Mouse (Mus musculus): ENCODE results near the gene Map3k6. TPM values are rescaled to one million over a fixed set of nuclear protein-coding genes. Genes with fewer than 3 reads are reported as not detected.

The Map3k6 gene
- polyA plus RNA-seq, 1 experiment from 2014 or later: 1.9 TPM

DNA sequence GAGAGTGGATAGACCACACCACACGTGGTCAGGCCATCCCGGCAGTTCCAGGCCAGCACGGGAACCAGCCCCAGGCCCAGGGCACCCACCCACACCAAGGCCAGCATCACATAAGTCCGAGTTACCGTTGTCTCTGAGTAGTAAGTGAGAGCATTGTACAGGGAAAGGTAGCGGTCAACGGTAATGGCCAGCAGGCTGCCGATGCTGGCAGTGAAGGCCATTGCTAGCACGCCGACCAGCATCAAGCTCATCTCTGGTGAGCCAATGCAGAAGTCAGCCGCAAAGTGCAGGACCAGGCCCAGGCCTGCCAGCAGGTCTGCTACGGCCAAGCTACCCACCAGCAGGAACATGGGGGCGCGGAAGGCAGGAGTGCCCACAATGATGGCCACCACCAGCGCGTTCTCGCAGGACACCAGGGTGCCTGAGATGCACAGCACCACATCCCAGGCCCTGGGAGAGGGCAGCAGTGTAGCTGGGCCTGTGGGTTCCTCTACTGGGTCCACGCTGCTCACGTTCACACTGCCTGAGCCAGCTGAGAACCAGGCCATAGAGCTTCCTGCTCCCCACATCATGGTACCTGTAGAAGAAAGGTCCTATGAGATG is 29.7 kb upstream of the Map3k6 start:
- DNase-seq (no peak), ATAC-seq (ENCODE audit: low FRiP score, low TSS enrichment) (no peak)
- WGBS: 94% methylated on average over 19 of the region's 19 CpGs
- no peaks in the 10 kb centered on the region for H3K36me3 ChIP-seq (ENCODE audit: control insufficient read depth, insufficient read depth, low read length)
- H3K27ac ChIP-seq (replicated peaks; ENCODE audit: low read depth, low read length): no peak overlapping the region
- H3K4me2 ChIP-seq (ENCODE audit: low read length): no peak overlapping the region
- peaks cover 24% of the 10 kb centered on the region for H3K27me3 ChIP-seq (ENCODE audit: control insufficient read depth, insufficient read depth, low read length)
- peaks cover 18% of the 10 kb centered on the region; the same call in 1 of the 2 replicates for H3K4me1 ChIP-seq (ENCODE audit: control insufficient read depth, insufficient read depth, low read length)
- H3K9me3 ChIP-seq (ENCODE audit: control insufficient read depth, low read length): no peaks in the 10 kb centered on the region
- no peak overlapping the region for H3K4me3 ChIP-seq (replicated peaks; ENCODE audit: low read depth, low read length)
- no peak overlapping the region for H3K9ac ChIP-seq (replicated peaks; ENCODE audit: low read length)

DNA sequence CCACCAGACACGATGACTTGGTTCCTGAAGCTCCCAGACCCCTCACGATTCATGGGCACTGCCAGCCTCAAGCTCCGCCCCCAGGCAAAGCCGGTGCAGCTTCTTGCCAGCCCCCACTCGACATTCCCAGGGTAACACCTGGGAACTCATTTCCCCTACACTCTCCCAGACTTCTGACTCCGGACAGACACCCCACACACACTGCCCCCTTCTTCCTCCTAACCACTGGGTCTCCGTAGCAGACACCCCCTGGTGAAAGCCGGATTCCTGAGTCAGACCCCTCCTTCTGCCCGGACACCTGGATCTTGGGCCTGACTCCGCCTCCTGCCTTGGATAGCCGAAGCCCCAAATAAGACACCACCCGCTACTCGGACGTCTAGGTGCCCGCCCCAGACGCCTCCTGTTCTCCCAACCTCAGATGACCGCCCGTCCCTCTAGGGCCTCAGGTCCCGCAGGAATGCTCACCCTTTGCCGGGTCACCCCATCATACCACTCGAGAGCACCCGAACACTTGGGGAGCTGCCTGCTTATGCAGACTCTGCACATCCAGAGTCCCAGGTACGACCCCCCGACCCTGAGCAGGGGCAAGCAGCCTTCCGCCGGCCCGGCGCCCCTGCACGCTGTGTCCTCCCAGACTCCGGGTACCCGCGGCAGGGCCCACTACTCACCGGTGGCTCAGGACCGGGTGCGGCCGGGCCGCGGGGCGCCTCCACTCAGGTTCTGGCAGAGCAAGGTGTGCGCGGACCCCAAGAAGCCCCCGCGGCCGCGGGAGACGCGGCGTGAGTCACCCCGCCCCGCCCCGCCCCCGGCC is 28.7 kb upstream of the Map3k6 start, which contains the start of the genes Cd164l2 and Gpr3:
Gene Cd164l2 (plus strand): TSS at position 381 of the 811 bp plus-strand sequence.
Gene Gpr3 (minus strand): TSS at position 786 of the 811 bp plus-strand sequence.
- H3K9ac ChIP-seq (replicated peaks; ENCODE audit: low read length): peak within 1 kb of the TSS; percentile 57
- H3K4me3 ChIP-seq (replicated peaks; ENCODE audit: low read depth, low read length): peak within 1 kb of the TSS; percentile 64

DNA sequence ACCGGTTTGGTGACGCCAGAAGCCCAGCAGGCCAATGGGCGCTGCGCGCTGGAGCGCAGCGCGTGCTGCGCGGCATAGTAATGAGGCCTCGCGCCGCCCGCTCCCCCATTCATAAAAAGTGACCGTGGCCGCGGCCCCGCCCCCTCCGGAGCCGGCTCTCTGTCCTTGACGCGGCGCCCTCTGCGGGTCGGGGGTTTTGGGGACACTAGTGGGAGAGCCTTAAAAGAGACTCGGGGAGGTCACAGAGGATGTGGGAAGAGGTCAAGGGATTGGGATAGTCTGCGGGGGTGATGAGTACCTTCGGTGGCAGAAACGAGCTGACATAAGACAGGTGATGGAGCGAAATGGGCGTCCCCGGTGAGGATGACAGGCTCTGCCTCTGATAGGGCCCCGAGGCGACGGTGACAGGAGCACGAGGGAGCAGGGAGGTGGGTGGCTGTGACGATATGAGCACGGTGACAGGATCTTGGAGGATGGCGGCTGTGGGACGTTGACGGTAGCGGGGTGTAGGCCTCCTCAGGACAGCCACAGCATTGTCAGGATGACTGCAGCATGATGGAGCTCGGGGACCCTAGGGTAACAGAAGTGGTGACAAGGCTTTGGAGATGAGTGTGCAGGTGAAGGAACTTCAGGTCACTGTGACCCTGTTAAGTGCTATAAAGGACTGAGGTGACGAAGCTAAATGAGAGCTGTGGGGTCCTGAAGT is 27.9 kb upstream of the Map3k6 start:
- no peaks in the 10 kb centered on the region for H3K36me3 ChIP-seq (ENCODE audit: control insufficient read depth, insufficient read depth, low read length)
- no peak overlapping the region for H3K27ac ChIP-seq (replicated peaks; ENCODE audit: low read depth, low read length)
- peak overlapping the region; percentile 64 for H3K4me3 ChIP-seq (replicated peaks; ENCODE audit: low read depth, low read length)
- peaks cover 24% of the 10 kb centered on the region for H3K27me3 ChIP-seq (ENCODE audit: control insufficient read depth, insufficient read depth, low read length)
- peak; percentile 88 for ATAC-seq (ENCODE audit: low FRiP score, low TSS enrichment)
- H3K4me2 ChIP-seq (ENCODE audit: low read length): peak overlapping the region; percentile 97
- H3K9ac ChIP-seq (replicated peaks; ENCODE audit: low read length): peak overlapping the region; percentile 57
- DNase-seq: peak; percentile 92
- peaks cover 18% of the 10 kb centered on the region; the same call in 1 of the 2 replicates for H3K4me1 ChIP-seq (ENCODE audit: control insufficient read depth, insufficient read depth, low read length)
- no peaks in the 10 kb centered on the region for H3K9me3 ChIP-seq (ENCODE audit: control insufficient read depth, low read length)
- 1% methylated on average over 44 of the region's 44 CpGs for WGBS

More for the DNA sequence above, 28.7 kb upstream of the Map3k6 start, which contains the start of the genes Cd164l2 and Gpr3:
- DNase-seq (no peak), ATAC-seq (ENCODE audit: low FRiP score, low TSS enrichment) (peak; percentile 62)
- 2% methylated on average over 52 of the region's 52 CpGs for WGBS
- Histone ChIP-seq H3K4me2 (ENCODE audit: low read length) (peak within 1 kb of the TSS; percentile 97), H3K27me3 (ENCODE audit: control insufficient read depth, insufficient read depth, low read length) (peaks cover 24% of the 10 kb centered on the region), H3K4me1 (ENCODE audit: control insufficient read depth, insufficient read depth, low read length) (peaks cover 18% of the 10 kb centered on the region; the same call in 1 of the 2 replicates), H3K9me3 (ENCODE audit: control insufficient read depth, low read length) (no peaks in the 10 kb centered on the region), H3K36me3 (ENCODE audit: control insufficient read depth, insufficient read depth, low read length) (no peaks in the 10 kb centered on the region), H3K27ac (replicated peaks; ENCODE audit: low read depth, low read length) (no peak within 1 kb of the TSS)

DNA sequence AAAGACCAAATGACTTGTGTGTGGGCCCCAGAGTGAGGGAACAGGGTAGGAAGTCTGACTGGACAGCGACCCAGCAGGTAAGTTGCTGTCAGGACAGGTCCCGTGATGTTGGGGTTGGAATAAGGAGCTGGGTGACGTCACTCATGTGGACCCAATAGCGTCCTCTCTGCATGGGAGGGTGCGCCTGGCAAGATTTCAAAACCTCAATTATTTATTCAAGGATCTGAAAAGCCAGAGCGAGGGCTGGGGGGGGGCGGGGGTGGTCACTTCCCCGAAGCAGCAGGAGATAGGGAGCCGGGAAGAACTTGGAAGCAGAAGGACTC is 27.4 kb upstream of the Map3k6 start:
- DNase-seq (peak; percentile 67), ATAC-seq (ENCODE audit: low FRiP score, low TSS enrichment) (no peak)
- Histone ChIP-seq H3K27ac (replicated peaks; ENCODE audit: low read depth, low read length) (no peak overlapping the region), H3K36me3 (ENCODE audit: control insufficient read depth, insufficient read depth, low read length) (no peaks in the 10 kb centered on the region), H3K4me1 (ENCODE audit: control insufficient read depth, insufficient read depth, low read length) (peaks cover 18% of the 10 kb centered on the region; the same call in 1 of the 2 replicates), H3K9ac (replicated peaks; ENCODE audit: low read length) (peak overlapping the region; percentile 57; the same call in 1 of the 2 replicates), H3K27me3 (ENCODE audit: control insufficient read depth, insufficient read depth, low read length) (peaks cover 24% of the 10 kb centered on the region), H3K4me3 (replicated peaks; ENCODE audit: low read depth, low read length) (peak overlapping the region; percentile 64), H3K4me2 (ENCODE audit: low read length) (peak overlapping the region; percentile 97), H3K9me3 (ENCODE audit: control insufficient read depth, low read length) (no peaks in the 10 kb centered on the region)
- 0% methylated on average over 9 of the region's 9 CpGs for WGBS

DNA sequence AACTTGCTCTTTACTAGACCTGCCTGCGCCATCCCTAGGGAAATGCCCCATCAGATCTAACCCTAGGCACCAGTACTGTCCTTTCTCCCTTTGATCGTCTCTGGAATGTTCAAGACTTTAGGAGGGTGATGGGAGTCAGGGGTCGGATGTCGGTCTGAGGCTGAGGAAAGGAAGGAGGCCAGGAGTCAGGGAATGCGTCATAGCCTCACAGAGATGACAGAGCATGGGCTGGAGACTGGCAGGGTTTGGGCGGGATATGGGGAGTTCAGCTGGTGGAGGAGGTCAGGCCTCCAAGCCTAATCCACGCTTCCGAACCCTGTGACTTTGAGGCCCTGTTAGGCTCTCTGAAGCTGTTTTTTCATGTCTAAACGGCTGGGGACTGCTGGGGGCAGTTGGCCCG is 27.0 kb upstream of the Map3k6 start:
- H3K27ac ChIP-seq (replicated peaks; ENCODE audit: low read depth, low read length): no peak overlapping the region
- WGBS: 8% methylated on average over 10 of the region's 10 CpGs
- peaks cover 24% of the 10 kb centered on the region for H3K27me3 ChIP-seq (ENCODE audit: control insufficient read depth, insufficient read depth, low read length)
- ATAC-seq (ENCODE audit: low FRiP score, low TSS enrichment) (no peak), DNase-seq (no peak)
- peaks cover 18% of the 10 kb centered on the region; the same call in 1 of the 2 replicates for H3K4me1 ChIP-seq (ENCODE audit: control insufficient read depth, insufficient read depth, low read length)
- H3K36me3 ChIP-seq (ENCODE audit: control insufficient read depth, insufficient read depth, low read length): no peaks in the 10 kb centered on the region
- no peak overlapping the region for H3K9ac ChIP-seq (replicated peaks; ENCODE audit: low read length)
- H3K4me2 ChIP-seq (ENCODE audit: low read length): peak overlapping the region; percentile 97
- peak overlapping the region; percentile 64 for H3K4me3 ChIP-seq (replicated peaks; ENCODE audit: low read depth, low read length)
- no peaks in the 10 kb centered on the region for H3K9me3 ChIP-seq (ENCODE audit: control insufficient read depth, low read length)

DNA sequence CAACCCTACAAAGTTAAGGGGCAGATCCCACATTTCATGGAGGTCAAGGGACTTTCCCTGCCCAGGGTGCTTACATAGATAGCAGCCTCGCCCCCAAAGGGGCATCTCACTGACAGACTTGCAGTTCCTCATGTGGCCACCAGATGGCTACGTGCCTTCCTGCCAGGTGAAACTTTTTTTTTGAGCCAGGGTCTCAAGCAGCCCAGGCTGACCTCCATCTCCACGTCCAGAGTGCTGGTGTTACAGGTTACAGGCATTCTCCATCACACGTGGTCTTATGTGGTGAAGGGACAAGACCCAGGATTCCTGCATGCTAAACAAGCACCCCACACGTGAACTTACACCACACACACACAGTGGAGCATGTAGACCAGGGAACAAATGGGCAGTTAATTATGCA is 23.0 kb upstream of the Map3k6 start:
- H3K9ac ChIP-seq (replicated peaks; ENCODE audit: low read length): no peak overlapping the region
- peak; percentile 87 for DNase-seq
- H3K27ac ChIP-seq (replicated peaks; ENCODE audit: low read depth, low read length): no peak overlapping the region
- H3K4me2 ChIP-seq (ENCODE audit: low read length): no peak overlapping the region
- peaks cover 19% of the 10 kb centered on the region for H3K4me1 ChIP-seq (ENCODE audit: control insufficient read depth, insufficient read depth, low read length)
- WGBS: 2% methylated on average over 5 of the region's 5 CpGs
- H3K27me3 ChIP-seq (ENCODE audit: control insufficient read depth, insufficient read depth, low read length): peaks cover 22% of the 10 kb centered on the region
- H3K9me3 ChIP-seq (ENCODE audit: control insufficient read depth, low read length): no peaks in the 10 kb centered on the region
- no peak for ATAC-seq (ENCODE audit: low FRiP score, low TSS enrichment)
- no peaks in the 10 kb centered on the region for H3K36me3 ChIP-seq (ENCODE audit: control insufficient read depth, insufficient read depth, low read length)
- H3K4me3 ChIP-seq (replicated peaks; ENCODE audit: low read depth, low read length): no peak overlapping the region

DNA sequence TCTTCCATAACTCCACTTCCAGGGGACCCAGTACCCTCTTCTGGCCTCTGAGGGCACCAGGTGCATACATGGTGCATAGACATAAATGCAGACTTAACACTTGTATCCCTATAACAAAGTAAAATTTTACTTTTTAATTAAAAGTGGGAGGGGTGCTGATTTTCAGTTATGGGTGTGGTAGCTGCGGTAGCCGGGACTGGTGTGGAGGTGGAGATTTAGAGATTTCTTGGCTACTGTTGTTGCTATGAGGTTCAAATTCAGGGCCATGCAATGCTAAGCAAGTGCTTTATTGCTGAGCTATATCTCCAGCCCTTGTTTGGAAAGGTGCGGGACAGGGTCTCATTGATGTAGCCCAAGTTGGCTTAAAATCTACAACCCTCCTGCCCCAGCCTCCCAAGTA is 21.9 kb upstream of the Map3k6 start:
- no peak overlapping the region for H3K9ac ChIP-seq (replicated peaks; ENCODE audit: low read length)
- no peaks in the 10 kb centered on the region for H3K36me3 ChIP-seq (ENCODE audit: control insufficient read depth, insufficient read depth, low read length)
- no peaks in the 10 kb centered on the region for H3K9me3 ChIP-seq (ENCODE audit: control insufficient read depth, low read length)
- whole genome bisulfite sequencing: 87% methylated on average over 3 of the region's 3 CpGs
- no peak overlapping the region for H3K27ac ChIP-seq (replicated peaks; ENCODE audit: low read depth, low read length)
- ATAC-seq (ENCODE audit: low FRiP score, low TSS enrichment) (no peak), DNase-seq (no peak)
- peaks cover 15% of the 10 kb centered on the region for H3K27me3 ChIP-seq (ENCODE audit: control insufficient read depth, insufficient read depth, low read length)
- H3K4me2 ChIP-seq (ENCODE audit: low read length): no peak overlapping the region
- H3K4me3 ChIP-seq (replicated peaks; ENCODE audit: low read depth, low read length): no peak overlapping the region
- H3K4me1 ChIP-seq (ENCODE audit: control insufficient read depth, insufficient read depth, low read length): peaks cover 8% of the 10 kb centered on the region; the same call in 1 of the 2 replicates

DNA sequence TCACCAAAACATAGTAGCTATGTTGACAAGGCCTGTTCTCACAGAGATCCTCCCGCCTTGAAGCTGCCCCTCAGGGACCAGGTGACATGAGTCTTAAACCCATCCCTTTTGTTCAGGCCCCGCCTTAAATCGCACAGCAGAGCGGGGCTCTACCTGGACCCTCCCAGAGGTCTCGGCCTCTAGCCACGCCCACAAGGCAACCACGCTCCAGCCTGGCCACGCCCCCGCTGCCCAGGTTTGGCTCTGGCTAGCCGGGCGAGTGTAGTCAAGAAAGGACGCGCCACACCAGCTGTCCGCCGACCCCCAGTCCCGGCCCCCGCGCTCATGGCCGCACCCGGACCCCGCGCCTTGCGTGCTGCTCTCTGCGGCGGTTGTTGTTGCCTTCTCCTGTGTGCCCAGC is 20.0 kb upstream of the Map3k6 start:
- Histone ChIP-seq H3K27ac (replicated peaks; ENCODE audit: low read depth, low read length) (no peak overlapping the region), H3K9me3 (ENCODE audit: control insufficient read depth, low read length) (no peaks in the 10 kb centered on the region), H3K4me2 (ENCODE audit: low read length) (peak overlapping the region; percentile 55), H3K36me3 (ENCODE audit: control insufficient read depth, insufficient read depth, low read length) (no peaks in the 10 kb centered on the region), H3K4me3 (replicated peaks; ENCODE audit: low read depth, low read length) (peak overlapping the region; percentile 25; the same call in 1 of the 2 replicates), H3K4me1 (ENCODE audit: control insufficient read depth, insufficient read depth, low read length) (peaks cover 4% of the 10 kb centered on the region; the same call in 1 of the 2 replicates), H3K9ac (replicated peaks; ENCODE audit: low read length) (peak overlapping the region; percentile 42; the same call in 1 of the 2 replicates), H3K27me3 (ENCODE audit: control insufficient read depth, insufficient read depth, low read length) (peaks cover 8% of the 10 kb centered on the region; the same call in 1 of the 2 replicates)
- DNase-seq (no peak), ATAC-seq (ENCODE audit: low FRiP score, low TSS enrichment) (no peak)
- 2% methylated on average over 25 of the region's 25 CpGs for WGBS
